Mouse (Mus musculus) T-cell, adult 2 months (primary cell): Measurements from ENCODE around the gene Spdye4c.

Source experiments
- DNase-seq: peaks from one replicate; pipeline ENCODE4 v3.0.0; 2022; ENCODE audit warnings: low spot score

Gene Spdye4c

GRCm38 (mm10) chr2:128590909-128591308 is at the start of gene Spdye4c:
TSS of gene Spdye4c (plus strand) at chr2:128591209.
- DNase-seq = no peak

GRCm38 (mm10) chr2:128543495-128543894 is 47.5 kb upstream of the Spdye4c start:
- DNase-seq = no peak

- peak; percentile 28 for DNase-seq
Measured at GRCm38 (mm10) chr2:128544421-128545137, 46.4 kb upstream of the Spdye4c start.

- no peak for DNase-seq
Measured at GRCm38 (mm10) chr2:128545447-128545846, 45.6 kb upstream of the Spdye4c start.

- DNase-seq = no peak
Measured at GRCm38 (mm10) chr2:128547079-128547478, 43.9 kb upstream of the Spdye4c start.

GRCm38 (mm10) chr2:128548262-128548661 is 42.7 kb upstream of the Spdye4c start:
- DNase-seq = no peak

- DNase-seq = no peak
Measured at GRCm38 (mm10) chr2:128549561-128549960, 41.4 kb upstream of the Spdye4c start.

GRCm38 (mm10) chr2:128549963-128550362 is 41.0 kb upstream of the Spdye4c start:
- DNase-seq = no peak

- no peak for DNase-seq
Measured at GRCm38 (mm10) chr2:128552080-128552791, 38.8 kb upstream of the Spdye4c start.

GRCm38 (mm10) chr2:128552798-128553720 is 38.0 kb upstream of the Spdye4c start:
- no peak for DNase-seq

- no peak for DNase-seq
Measured at GRCm38 (mm10) chr2:128555082-128555481, 35.9 kb upstream of the Spdye4c start.

GRCm38 (mm10) chr2:128564195-128564594 is 26.8 kb upstream of the Spdye4c start:
- no peak for DNase-seq

- DNase-seq = no peak
Measured at GRCm38 (mm10) chr2:128565904-128566303, 25.1 kb upstream of the Spdye4c start.

GRCm38 (mm10) chr2:128566304-128567147 is 24.5 kb upstream of the Spdye4c start:
- DNase-seq = no peak

GRCm38 (mm10) chr2:128568018-128568417 is 23.0 kb upstream of the Spdye4c start:
- DNase-seq = no peak

GRCm38 (mm10) chr2:128568490-128568889 is 22.5 kb upstream of the Spdye4c start:
- DNase-seq = no peak

GRCm38 (mm10) chr2:128571001-128571400 is 20.0 kb upstream of the Spdye4c start:
- no peak for DNase-seq

GRCm38 (mm10) chr2:128572726-128573624 is 18.0 kb upstream of the Spdye4c start:
- peak; percentile 60 for DNase-seq

GRCm38 (mm10) chr2:128582881-128583280 is 8.1 kb upstream of the Spdye4c start:
- no peak for DNase-seq

- DNase-seq = no peak
Measured at GRCm38 (mm10) chr2:128592301-128592700, 1.3 kb downstream of the Spdye4c start.
